Mouse (Mus musculus): ENCODE measurements at regions not wholly inside any gene's neighbourhood (a gene's known extent, or its start where the extent isn't known, plus 50 kb on each side); places are given as distances from the start of the nearest gene placed in this dataset.
A peak's percentile ranks its signal among the peaks of the same experiment; 100 is the strongest.
"Not testable (repeated sequence)": the region's sequence is repeated elsewhere in the genome, so short reads cannot be mapped to it uniquely, and the experiment has no call there.

- no peak for DNase-seq
These were observed 339.6 kb upstream of the Gm6657 start for GRCm38 (mm10) chr12:77854281-77855075.

- DNase-seq = no peak
These were observed 338.2 kb upstream of the Gm6657 start for GRCm38 (mm10) chr12:77855796-77856195.

GRCm38 (mm10) chr12:77857281-77857680 lies 336.8 kb upstream of the Gm6657 start:
- no peak for DNase-seq

DNA sequence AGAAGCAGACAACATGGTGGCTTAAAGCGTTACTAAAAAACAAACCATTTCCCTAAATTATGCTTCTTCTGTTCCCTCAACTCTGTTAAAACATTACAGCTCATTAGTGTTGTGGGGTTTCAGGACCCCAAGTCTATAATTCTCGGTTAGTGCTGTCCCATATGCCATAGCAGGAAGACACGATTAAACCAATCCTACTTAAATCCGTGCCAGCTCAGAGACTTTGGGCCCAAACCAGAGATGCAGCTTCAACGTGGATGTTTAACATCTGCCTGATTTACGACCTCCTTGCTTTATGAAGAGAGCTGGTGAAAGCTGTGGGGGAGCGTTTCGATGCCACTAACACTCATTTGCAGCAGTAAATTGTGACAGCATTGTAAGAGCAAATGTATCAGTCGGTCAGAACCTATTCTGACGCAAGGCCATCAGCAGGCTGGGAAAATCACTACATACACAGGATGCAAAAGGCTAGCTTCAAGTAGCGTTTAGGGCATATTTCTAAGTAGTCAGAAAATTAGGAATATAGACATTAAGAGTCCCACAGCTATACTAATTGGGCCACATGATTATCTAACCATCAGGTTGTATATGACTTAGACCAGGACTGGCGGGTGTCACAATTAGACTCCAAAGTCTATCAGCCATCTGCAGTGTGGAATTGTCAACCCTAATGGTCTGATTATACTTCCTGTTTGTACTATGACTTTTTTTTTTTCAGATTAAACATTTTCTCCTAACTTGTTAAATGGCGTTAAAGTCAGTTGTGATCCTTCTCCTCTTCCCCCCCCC lies 333.1 kb upstream of the Gm6657 start:
- DNase-seq = no peak

DNA sequence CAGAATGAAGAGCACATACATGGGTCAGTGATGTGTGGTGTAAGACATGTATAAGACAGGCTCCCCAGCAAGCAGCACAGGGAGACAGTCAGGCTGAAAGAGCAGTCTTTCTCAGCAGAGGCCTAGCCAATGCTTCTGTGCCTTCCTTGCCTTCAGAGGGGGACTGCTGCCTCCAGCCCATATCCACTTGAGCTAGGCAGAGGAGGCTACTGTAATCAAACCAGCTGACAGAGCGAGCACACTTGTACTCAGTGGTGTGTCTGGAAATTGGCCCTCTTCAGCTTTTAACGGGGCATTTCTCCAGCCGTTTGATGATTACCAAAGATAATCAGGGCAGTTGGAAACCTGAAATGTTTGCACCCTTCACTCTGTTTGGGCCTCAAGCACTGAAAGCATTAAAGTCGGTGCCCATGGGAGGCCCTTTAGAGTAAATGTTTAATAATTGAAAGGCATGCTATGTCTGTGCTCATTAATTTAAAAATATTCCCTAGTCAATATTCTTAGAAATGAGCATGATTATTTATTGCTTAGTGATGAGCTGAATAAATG lies 326.0 kb upstream of the Gm6657 start:
- no peak for DNase-seq

DNA sequence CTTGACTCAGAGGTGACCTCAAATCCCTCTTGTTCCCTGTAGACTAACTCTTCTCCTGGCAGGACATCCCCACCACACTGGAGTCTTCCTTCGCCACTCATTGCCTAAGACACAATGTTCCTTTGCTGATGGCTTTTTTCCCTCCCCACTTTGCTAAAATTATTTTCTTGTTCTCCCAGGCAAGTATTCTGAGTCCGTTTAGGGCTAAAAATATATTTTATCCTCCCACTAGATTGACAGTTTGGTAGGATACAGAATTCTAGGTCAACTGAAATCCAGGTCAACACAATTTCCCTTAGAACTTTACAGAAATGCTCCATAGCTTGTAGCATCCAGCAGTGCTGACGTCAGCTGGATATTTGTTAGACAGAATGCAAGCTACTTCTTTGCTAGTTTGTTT lies 324.7 kb upstream of the Gm6657 start:
- no peak for DNase-seq

DNA sequence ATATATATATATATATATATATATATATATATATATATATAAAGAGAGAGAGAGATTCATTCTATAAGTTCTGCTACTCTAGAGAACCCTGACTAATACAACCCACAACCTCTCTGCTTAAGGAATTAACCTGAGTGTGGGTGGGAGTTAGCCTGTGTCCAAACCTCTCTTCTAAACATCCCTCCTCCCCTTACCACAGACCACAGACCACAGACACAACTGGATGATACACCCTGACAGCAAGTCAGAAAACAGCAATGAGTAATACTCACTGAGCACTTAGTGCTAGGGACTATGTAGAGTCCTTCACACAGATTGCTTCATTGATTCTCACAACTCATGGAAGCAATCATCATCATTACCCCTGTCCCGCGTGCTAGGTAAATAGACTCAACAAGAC lies 306.7 kb upstream of the Gm6657 start:
- no peak for DNase-seq

DNA sequence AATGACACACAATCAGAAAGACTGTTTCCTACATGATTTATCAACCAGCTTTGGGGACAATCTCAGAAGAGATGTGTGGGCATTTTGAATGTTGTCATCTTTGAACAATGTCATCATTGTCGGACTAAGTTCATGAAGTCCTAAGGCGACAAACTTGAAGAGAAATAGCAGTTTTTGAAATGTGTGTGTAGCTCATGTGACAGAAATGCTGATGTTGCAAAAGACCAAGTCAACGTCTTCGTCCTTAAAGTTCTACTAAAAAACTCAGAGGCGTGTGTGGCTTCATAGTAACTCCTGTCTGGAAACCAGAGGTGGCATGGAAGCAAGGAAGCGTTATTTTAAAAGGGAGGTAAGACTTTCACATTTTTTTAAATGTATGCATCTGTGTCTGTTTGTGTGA lies 302.6 kb upstream of the Gm6657 start:
- no peak for DNase-seq

GRCm38 (mm10) chr12:77894238-77894637 lies 299.8 kb upstream of the Gm6657 start:
- DNase-seq = no peak

GRCm38 (mm10) chr12:77895508-77895907 lies 298.5 kb upstream of the Gm6657 start:
- no peak for DNase-seq

DNA sequence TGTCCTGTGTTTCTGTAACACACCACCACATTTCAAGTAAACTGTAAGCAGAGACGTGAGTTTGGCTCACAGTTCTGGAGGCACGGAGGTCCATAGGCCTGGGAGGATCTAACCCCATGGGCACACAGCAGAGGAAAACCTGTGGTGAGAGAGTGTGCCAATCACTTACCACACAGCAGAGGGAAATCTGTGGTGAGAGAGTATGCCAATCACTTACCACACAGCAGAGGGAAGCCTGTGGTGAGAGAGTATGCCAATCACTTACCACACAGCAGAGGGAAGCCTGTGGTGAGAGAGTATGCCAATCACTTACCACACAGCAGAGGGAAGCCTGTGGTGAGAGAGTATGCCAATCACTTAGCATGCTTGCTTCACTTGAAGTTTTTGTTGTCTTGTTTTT lies 295.1 kb upstream of the Gm6657 start:
- DNase-seq = not testable (repeated sequence)

DNA sequence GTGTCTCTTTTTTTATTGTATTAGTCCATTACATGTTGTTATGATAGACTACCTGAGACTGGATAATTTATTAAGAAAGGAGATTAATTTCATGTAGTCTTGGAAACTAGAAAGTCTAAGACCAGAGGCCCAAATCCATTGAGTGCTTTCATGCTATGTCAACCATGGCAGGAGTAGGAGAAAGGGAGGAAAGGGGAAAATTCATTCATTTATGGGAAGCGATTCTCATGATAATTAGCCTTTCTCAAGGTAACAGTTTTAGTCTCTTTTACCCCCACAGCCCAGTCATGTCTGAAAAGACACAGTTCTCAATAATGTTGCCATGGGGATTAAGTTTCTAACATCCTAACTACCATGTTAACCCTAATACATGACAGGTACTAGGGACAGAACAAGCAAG lies 292.8 kb upstream of the Gm6657 start:
- DNase-seq = no peak

GRCm38 (mm10) chr12:77912863-77913554 lies 281.0 kb upstream of the Gm6657 start:
- no peak for DNase-seq

- no peak for DNase-seq
These were observed 265.3 kb upstream of the Gm6657 start for GRCm38 (mm10) chr12:77928729-77929128.

GRCm38 (mm10) chr12:77929571-77929970 lies 264.5 kb upstream of the Gm6657 start:
- no peak for DNase-seq

DNA sequence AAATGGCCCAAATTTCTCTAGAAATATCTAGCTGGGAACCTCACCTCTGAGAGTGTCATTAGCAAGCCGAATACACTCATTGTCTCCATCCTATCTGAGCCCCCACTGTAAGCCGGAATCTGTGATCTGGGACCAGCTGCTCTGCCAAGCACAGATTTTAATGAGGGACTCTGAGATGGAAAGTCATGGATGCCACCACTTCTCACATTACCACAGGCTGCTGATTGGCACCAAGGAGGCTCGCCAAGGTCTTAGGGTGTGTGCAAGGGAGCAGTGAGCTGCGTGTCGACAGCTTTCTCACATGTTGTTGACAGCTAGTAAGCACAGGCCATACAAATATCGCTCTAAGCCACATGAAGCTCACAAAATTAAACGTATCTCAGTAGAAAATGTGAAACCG lies 250.1 kb upstream of the Gm6657 start:
- no peak for DNase-seq

DNA sequence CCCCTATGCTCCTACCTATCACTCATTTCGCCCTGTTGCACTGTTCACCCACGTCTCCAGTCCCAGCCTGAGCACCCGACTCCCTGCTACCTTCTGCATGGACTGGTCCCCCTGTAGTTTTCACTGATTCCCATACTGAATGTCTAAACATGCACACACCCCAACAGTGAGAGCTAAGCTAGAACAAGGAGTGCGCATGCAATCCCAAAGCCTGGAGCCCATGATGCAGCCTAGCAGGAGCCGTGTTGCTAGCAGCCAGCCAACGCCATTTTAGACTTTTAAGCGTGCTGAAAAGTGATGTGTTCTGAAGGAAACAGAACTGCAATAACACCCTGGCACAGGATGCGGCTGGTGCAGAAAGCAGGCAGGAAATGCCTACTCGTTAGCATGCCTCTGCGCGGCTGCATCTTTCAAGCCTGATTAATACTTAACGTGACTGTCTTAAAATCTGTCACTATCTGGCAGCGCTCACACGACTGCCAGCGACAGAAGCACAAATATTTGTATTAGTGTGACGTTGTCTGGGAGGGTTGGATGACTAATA lies 244.5 kb upstream of the Gm6657 start:
- peak; percentile 32 for DNase-seq

DNA sequence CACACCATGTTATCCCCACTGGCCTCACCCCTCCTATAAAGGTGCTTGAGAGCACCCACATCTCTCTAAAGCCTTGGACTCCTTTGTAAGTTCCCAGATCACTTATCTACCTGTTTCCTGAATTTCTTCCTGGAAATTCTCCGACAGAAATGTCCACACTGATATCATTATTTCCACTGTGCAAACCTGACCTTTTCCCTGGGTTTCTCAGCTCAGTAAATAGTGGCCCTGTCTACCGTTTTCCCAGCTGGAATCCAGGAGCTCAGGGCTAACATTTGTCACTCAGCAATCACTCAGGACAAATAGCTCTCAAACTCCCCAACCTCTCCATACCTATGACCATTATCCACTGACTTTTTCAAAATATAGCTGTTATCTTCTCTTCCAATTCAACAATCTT lies 241.6 kb upstream of the Gm6657 start:
- no peak for DNase-seq

DNA sequence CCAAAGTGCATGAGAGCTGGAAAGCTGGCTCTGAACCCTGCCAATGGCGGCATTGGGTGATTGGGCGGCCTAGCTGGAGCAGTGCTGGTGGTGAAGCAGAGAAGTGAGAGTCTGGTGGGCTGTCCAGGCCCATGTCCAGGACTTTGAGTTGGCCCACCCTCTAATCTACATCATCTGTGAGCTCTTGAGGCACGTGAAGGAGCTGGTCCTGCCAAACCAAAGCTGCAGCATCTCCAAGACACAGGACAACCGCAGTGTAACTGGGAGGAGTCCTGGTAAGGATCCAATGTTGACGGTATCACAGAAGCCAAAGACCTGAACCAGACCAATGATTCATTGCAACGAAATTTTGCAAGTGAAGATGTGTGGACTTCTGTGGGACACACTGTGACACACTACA lies 231.4 kb upstream of the Gm6657 start:
- DNase-seq = no peak

DNA sequence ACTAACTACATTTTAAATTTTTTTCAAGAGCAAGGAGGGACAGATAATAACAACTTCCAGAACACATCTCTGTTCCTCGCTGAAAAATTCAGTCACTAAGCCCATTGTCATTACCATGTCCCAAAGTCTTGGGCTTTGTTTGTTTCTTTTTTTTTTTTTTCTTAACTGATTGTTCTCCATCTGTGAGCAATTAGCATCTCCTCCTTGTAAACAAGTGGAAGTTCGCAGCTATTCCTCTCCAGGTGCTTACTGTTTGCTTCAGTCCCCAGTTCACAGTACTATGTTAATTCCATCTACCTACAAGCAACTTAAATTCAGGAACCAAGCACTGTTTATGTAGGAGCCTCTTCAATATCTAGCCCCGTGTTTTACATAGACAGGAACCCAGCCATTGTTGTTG lies 225.5 kb upstream of the Gm6657 start:
- no peak for DNase-seq

- DNase-seq = no peak
These were observed 224.0 kb upstream of the Gm6657 start for GRCm38 (mm10) chr12:77970026-77970425.

DNA sequence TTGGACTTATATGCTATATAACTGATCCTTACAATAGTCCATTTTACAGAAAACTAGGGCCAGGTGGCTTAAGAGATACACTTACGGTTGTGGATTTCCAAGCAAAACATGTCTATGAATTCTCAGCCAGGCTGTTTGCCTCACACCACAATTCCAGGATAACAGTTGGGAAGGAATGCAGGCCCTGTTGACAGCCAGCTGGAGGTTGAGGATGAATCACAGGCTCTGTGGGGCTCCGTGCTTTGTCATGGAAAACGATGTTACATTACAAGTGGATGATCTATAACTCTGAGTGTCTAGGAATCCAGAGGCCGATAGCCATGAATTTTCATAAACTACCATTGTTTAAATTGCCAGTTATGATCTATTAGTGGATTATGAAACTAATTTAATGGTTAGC lies 221.9 kb upstream of the Gm6657 start:
- DNase-seq = peak; percentile 9

Data from adrenal gland, adult 2 months (tissue).